Mouse (Mus musculus) kidney, embryonic 16.5 days (tissue): ENCODE measurements around the gene Pald1. TPM values are rescaled to one million over a fixed set of nuclear protein-coding genes. Genes with fewer than 3 reads are reported as not detected.

ENCODE experiments used
- ATAC-seq: fragments of 200-750 bp; cut with Nextera tagmentation; 2 replicates; pipeline ENCODE4 v1.8.0; 2017; ENCODE audit warnings: moderate TSS enrichment; ENCODE audit not compliant: low FRiP score, low TSS enrichment
- H3K27ac ChIP-seq: fragments of 300-500 bp; sonication (generic); 2 replicates; pipeline ENCODE4 v1.5.1; 2014; ENCODE audit warnings: low read length
- H3K27me3 ChIP-seq: fragments of 300-500 bp; sonication (generic); 2 replicates; pipeline ENCODE4 v1.6.1; 2014; ENCODE audit warnings: low read length, control low read depth, mixed read lengths; ENCODE audit not compliant: insufficient read depth
- H3K36me3 ChIP-seq: fragments of 300-500 bp; sonication (generic); 2 replicates; pipeline ENCODE4 v1.6.1; 2014; ENCODE audit warnings: low read length, control low read depth, mixed read lengths; ENCODE audit not compliant: insufficient read depth
- H3K4me1 ChIP-seq: fragments of 300-500 bp; sonication (generic); 2 replicates; pipeline ENCODE4 v1.6.1; 2014; ENCODE audit warnings: low read length, control low read depth, mixed read lengths; ENCODE audit not compliant: insufficient read depth
- H3K4me2 ChIP-seq: fragments of 300-500 bp; sonication (generic); replicated peaks from 2 replicates; pipeline ENCODE4 v1.6.1; 2014; ENCODE audit warnings: low read depth, low read length
- H3K4me3 ChIP-seq: fragments of 300-500 bp; sonication (generic); 2 replicates; pipeline ENCODE4 v1.5.1; 2014; ENCODE audit warnings: mild to moderate bottlenecking, low read length
- H3K9ac ChIP-seq: fragments of 300-500 bp; sonication (generic); replicated peaks from 2 replicates; pipeline ENCODE4 v1.6.1; 2014; ENCODE audit warnings: low read length
- H3K9me3 ChIP-seq: fragments of 300-500 bp; sonication (generic); 2 replicates; pipeline ENCODE4 v1.6.1; 2016; ENCODE audit warnings: low read length, control low read depth
- WGBS: fragments of 180-500 bp; shearing (Covaris S2); extraction: QIAGEN DNeasy Blood & Tissue Kit; methylation state at CpG from one replicate; pipeline ENCODE4 v1.1.7; 2014; 5-methylcytosine and 5-hydroxymethylcytosine counted together
- polyA plus RNA-seq: library from polyadenylated mRNA; unstranded; fragments of >200 nt; fragmentation: Nextera tagmentation; extraction: Ambion mirVana; gene quantifications from 2 replicates; pipeline ENCODE4 v1.2.1, GENCODE M21; 2015

Pald1 gene
- polyA plus RNA-seq, 1 experiment from 2014 or later: 39.5 TPM

DNA sequence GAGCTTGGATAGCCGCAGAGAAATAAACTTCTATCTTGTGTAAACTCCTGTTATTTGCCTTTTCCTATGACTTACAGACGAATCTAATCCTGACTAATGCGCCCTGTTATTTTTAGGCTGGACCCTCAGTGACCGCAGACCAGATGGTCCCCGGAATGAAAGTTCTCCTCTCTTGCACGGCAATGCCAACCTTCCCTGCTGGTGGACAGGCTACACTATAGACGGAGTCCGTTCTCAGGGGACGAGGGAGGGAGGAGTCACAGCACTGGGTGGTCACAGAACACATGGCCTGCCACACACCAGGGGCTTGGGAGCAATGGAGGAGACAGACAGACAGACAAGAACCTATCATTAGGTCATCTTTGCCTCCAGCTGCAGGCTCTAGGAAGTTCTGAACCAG is 20.8 kb downstream of the Pald1 start:
- no peak overlapping the region for H3K4me2 ChIP-seq
- H3K4me3 ChIP-seq: no peak overlapping the region
- H3K9me3 ChIP-seq: no peaks in the 10 kb centered on the region
- H3K9ac ChIP-seq: no peak overlapping the region
- H3K36me3 ChIP-seq: peaks cover 3% of the 10 kb centered on the region
- H3K4me1 ChIP-seq: peaks cover 15% of the 10 kb centered on the region
- no peak overlapping the region for H3K27ac ChIP-seq
- H3K27me3 ChIP-seq: no peaks in the 10 kb centered on the region
- no peak for ATAC-seq
- WGBS: 77% methylated on average over 9 of the region's 9 CpGs

DNA sequence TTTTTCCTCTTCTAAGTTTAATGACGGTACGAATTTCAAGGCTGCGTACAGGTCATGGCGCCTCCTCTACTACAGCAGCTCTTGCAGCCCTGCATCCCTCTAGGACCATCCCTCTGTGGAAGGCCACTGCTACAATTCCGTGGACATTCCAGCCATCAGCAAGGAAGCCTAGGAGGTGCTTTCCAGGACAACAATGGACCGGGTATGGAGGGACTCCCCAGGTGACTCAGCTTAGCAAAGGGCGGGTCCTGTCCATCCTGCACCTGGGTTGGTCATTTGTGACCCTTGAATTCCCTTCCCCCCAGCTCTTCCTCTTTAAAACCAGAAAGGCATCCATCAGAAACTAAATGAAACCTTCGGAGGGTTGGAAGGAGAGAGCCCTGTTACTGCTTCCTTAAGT is 22.7 kb downstream of the Pald1 start:
- peaks cover 3% of the 10 kb centered on the region for H3K36me3 ChIP-seq
- H3K27me3 ChIP-seq: no peaks in the 10 kb centered on the region
- H3K4me1 ChIP-seq: peaks cover 12% of the 10 kb centered on the region
- H3K9me3 ChIP-seq: no peaks in the 10 kb centered on the region
- WGBS: 91% methylated on average over 8 of the region's 8 CpGs
- H3K27ac ChIP-seq: no peak overlapping the region
- H3K9ac ChIP-seq: no peak overlapping the region
- H3K4me3 ChIP-seq: no peak overlapping the region
- ATAC-seq: no peak
- H3K4me2 ChIP-seq: no peak overlapping the region

DNA sequence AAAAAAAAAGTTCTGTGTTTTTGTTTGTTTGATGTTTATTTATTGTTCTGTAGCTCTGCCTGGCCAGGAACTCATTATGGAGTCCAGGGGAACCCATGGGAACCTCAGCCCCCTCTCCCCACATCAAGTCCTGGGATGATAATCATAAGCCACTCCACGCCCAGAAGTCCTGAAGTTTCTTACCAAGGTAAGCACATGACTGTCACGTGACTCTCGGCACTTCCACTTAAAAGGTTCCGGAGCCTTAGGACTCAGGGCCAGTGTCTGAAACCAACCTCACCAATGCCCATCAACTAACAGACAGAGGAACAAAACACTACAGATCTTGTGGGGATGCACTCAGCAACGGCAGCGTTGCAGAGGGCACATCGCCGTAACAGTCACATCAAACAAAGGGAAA is 23.9 kb downstream of the Pald1 start:
- Histone ChIP-seq H3K4me1 (peaks cover 12% of the 10 kb centered on the region), H3K27me3 (no peaks in the 10 kb centered on the region), H3K9ac (no peak overlapping the region), H3K9me3 (no peaks in the 10 kb centered on the region), H3K27ac (no peak overlapping the region), H3K36me3 (peaks cover 9% of the 10 kb centered on the region), H3K4me3 (no peak overlapping the region), H3K4me2 (no peak overlapping the region)
- no peak for ATAC-seq
- 82% methylated on average over 8 of the region's 8 CpGs for WGBS

- Histone ChIP-seq H3K4me2 (no peak overlapping the region), H3K36me3 (peaks cover 13% of the 10 kb centered on the region), H3K27ac (no peak overlapping the region), H3K4me3 (no peak overlapping the region), H3K27me3 (no peaks in the 10 kb centered on the region), H3K4me1 (peaks cover 5% of the 10 kb centered on the region; the same call in 1 of the 2 replicates), H3K9ac (no peak overlapping the region), H3K9me3 (no peaks in the 10 kb centered on the region)
- ATAC-seq: 0 out of 2 replicates have a peak, but pooled peaks have one; percentile 57
- 49% methylated on average over 8 of the region's 8 CpGs for WGBS
These were observed 25.7 kb downstream of the Pald1 start for GRCm38 (mm10) chr10:61357658-61358057.

DNA sequence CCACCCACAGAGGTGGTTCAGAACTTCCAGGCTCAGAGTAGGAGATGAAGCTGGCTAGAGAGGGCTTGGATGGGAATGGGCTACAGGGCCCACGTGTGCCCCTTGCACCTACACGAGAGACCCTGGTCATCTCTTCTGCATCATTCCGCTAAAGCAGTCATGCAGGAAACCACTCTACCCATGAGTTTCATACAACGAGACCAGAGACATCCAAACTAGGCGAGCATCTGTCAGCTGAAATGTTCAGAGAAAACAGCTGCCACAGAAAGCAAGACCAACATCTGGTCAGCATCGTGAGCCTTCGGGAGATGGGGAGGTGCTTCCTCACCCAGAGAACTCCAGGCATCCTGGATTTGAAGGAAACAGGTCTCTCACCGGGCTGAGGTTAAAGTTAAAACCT is 26.8 kb downstream of the Pald1 start:
- Histone ChIP-seq H3K36me3 (peaks cover 18% of the 10 kb centered on the region), H3K9me3 (no peaks in the 10 kb centered on the region), H3K27me3 (no peaks in the 10 kb centered on the region), H3K9ac (no peak overlapping the region), H3K4me3 (no peak overlapping the region), H3K4me1 (peaks cover 5% of the 10 kb centered on the region; the same call in 1 of the 2 replicates), H3K4me2 (no peak overlapping the region), H3K27ac (no peak overlapping the region)
- ATAC-seq: no peak
- 84% methylated on average over 8 of the region's 8 CpGs for WGBS

- Histone ChIP-seq H3K4me2 (no peak overlapping the region), H3K4me1 (peaks cover 5% of the 10 kb centered on the region; the same call in 1 of the 2 replicates), H3K4me3 (no peak overlapping the region), H3K9ac (no peak overlapping the region), H3K9me3 (no peaks in the 10 kb centered on the region), H3K27me3 (no peaks in the 10 kb centered on the region), H3K27ac (no peak overlapping the region), H3K36me3 (peaks cover 21% of the 10 kb centered on the region)
- no peak for ATAC-seq
- WGBS: 93% methylated on average over 5 of the region's 5 CpGs
These were observed 27.2 kb downstream of the Pald1 start for GRCm38 (mm10) chr10:61356095-61356494.

DNA sequence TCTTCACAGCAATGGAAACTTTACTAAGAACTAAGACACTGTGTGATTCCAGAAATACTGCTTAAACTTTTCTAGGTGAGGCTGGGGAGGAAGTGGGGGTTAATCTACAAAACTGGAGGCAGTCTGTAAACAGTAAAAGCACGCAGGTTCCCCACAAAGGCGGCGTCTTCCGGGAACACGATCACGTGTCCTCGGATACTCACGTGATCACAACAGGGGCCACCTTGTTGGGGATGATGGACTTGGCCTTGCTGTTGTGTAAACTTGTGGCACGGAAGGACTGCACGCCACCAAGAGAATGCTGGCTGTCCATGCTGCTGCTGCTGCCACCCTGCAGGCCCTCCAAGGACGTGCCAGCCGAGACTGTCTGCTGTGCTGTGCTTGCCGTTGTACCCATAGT is 27.7 kb downstream of the Pald1 start:
- peaks cover 25% of the 10 kb centered on the region for H3K36me3 ChIP-seq
- peaks cover 5% of the 10 kb centered on the region; the same call in 1 of the 2 replicates for H3K4me1 ChIP-seq
- H3K27me3 ChIP-seq: no peaks in the 10 kb centered on the region
- H3K4me2 ChIP-seq: no peak overlapping the region
- no peak overlapping the region for H3K4me3 ChIP-seq
- no peak overlapping the region for H3K27ac ChIP-seq
- WGBS: 96% methylated on average over 13 of the region's 13 CpGs
- ATAC-seq: no peak
- H3K9ac ChIP-seq: no peak overlapping the region
- no peaks in the 10 kb centered on the region for H3K9me3 ChIP-seq

DNA sequence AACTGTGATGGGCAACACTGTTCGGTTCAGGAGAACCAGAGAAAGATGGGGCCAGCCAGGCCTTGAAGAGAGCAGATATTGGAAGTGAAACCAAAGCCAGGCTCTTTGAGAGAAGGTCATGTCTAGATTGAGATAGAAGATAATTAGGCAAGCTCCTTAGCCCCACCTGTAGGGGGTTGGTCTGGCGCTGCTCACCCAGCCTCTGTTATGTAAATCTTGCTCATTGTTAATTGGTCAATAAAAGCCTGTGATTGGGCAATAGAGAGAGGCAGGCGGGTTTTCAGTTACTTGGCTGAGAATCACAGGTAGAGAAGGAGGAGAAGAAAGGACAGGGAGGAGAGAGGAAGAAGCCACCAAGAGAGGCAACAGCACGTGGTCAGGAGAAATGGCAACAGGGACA is 32.1 kb downstream of the Pald1 start:
- Histone ChIP-seq H3K36me3 (peaks cover 51% of the 10 kb centered on the region), H3K4me2 (no peak overlapping the region), H3K4me3 (no peak overlapping the region), H3K27me3 (no peaks in the 10 kb centered on the region), H3K9me3 (no peaks in the 10 kb centered on the region), H3K9ac (no peak overlapping the region), H3K4me1 (peaks cover 11% of the 10 kb centered on the region), H3K27ac (no peak overlapping the region)
- WGBS: 63% methylated on average over 4 of the region's 4 CpGs
- ATAC-seq: no peak

- Histone ChIP-seq H3K4me1 (peaks cover 13% of the 10 kb centered on the region), H3K4me2 (no peak overlapping the region), H3K27ac (no peak overlapping the region), H3K9me3 (no peaks in the 10 kb centered on the region), H3K4me3 (no peak overlapping the region), H3K36me3 (peaks cover 31% of the 10 kb centered on the region), H3K27me3 (no peaks in the 10 kb centered on the region), H3K9ac (no peak overlapping the region)
- 9% methylated on average over 10 of the region's 10 CpGs for WGBS
- ATAC-seq: peak; percentile 18; the same call in 1 of the 2 replicates
These were observed 37.0 kb downstream of the Pald1 start for GRCm38 (mm10) chr10:61346374-61346773.

DNA sequence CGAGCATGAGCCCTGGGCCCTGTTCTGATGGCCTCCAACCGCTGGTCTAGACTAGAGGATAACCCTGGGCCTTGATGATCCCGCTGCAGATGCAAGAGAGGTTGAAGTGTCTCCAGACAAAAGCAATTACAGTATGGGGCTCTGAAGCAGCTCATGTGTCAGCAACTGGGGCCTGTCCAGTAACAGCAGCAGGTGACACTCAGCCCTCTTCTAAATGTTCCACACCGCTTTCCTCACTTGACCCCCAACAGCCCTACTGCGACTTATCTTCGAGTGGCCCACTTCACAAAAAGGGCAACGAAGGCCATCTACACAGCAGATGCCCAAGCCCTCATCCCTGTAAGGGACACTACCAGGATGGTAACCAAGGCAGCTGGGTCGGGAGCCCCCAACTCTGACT is 38.2 kb downstream of the Pald1 start:
- ATAC-seq: no peak

More for the DNA sequence above, 38.2 kb downstream of the Pald1 start:
- H3K36me3 ChIP-seq: peaks cover 22% of the 10 kb centered on the region
- H3K9ac ChIP-seq: no peak overlapping the region
- H3K4me2 ChIP-seq: no peak overlapping the region
- no peaks in the 10 kb centered on the region for H3K9me3 ChIP-seq
- H3K27me3 ChIP-seq: no peaks in the 10 kb centered on the region
- 84% methylated on average over 8 of the region's 8 CpGs for WGBS
- H3K27ac ChIP-seq: no peak overlapping the region
- no peak overlapping the region for H3K4me3 ChIP-seq
- peaks cover 13% of the 10 kb centered on the region for H3K4me1 ChIP-seq
